Mouse (Mus musculus) cerebellum, adult 2 months (tissue): ENCODE data around the gene Gm2897. TPM values are rescaled to one million over a fixed set of nuclear protein-coding genes. Genes with fewer than 3 reads are reported as not detected.
A peak's percentile ranks its signal among the peaks of the same experiment; 100 is the strongest.
"Not testable (repeated sequence)": the region's sequence is repeated elsewhere in the genome, so short reads cannot be mapped to it uniquely, and the experiment has no call there.

Source experiments
- DNase-seq, 2 experiments: peaks; one replicate each; pipeline ENCODE4 v3.0.0; 2021
- H3K27ac ChIP-seq: fragments of 200-500 bp; 2 replicates; pipeline ENCODE4 v1.5.1; 2012; ENCODE audit warnings: low read length, control low read depth, inconsistent platforms; ENCODE audit not compliant: insufficient read depth
- H3K27me3 ChIP-seq: fragments of 200-500 bp; 2 replicates; pipeline ENCODE4 v1.6.1; 2012; ENCODE audit warnings: inconsistent platforms, mild to moderate bottlenecking, low read length, moderate library complexity; ENCODE audit not compliant: control insufficient read depth, insufficient read depth
- H3K4me1 ChIP-seq: fragments of 200-500 bp; 2 replicates; pipeline ENCODE4 v1.6.1; 2011; ENCODE audit warnings: low read length; ENCODE audit not compliant: control insufficient read depth, insufficient read depth
- H3K4me3 ChIP-seq: fragments of 200-500 bp; replicated peaks from 2 replicates; pipeline ENCODE3; 2011; ENCODE audit warnings: mild to moderate bottlenecking, low read depth, low read length, control low read depth; ENCODE audit not compliant: insufficient read depth
- WGBS: fragments of 180-500 bp; shearing (Covaris S2); methylation state at CpG from one replicate; pipeline ENCODE4 v1.1.7; 2018; 5-methylcytosine and 5-hydroxymethylcytosine counted together
- polyA plus RNA-seq: library from polyadenylated mRNA; depleted of rRNA; stranded (reverse); fragments of >200 nt; gene quantifications from 2 replicates; pipeline ENCODE4 v1.2.3, GENCODE M21; 2012; rRNA removed

Gene Gm2897
- polyA plus RNA-seq, result 2.3 and 2.6 TPM in 2 replicates

GRCm38 (mm10) chr14:3048727-3049512, at the start of gene Gm2897:
Gene Gm2897 (plus strand): TSS chr14:3049285.
- not testable (repeated sequence) for H3K4me1 ChIP-seq, H3K4me3 ChIP-seq, H3K27ac ChIP-seq, H3K27me3 ChIP-seq
- peak; percentile 18 to 42 for DNase-seq
- 1% methylated on average over 26 of the region's 40 CpGs for WGBS

GRCm38 (mm10) chr14:3029702-3030101, 19.4 kb upstream of the Gm2897 start, which contains the start of gene Gm2888:
Gene Gm2888 (plus strand): TSS chr14:3030002.
- not testable (repeated sequence) for H3K27ac ChIP-seq, H3K27me3 ChIP-seq, DNase-seq, H3K4me3 ChIP-seq, H3K4me1 ChIP-seq
- 79% methylated on average over 3 of the region's 3 CpGs for whole genome bisulfite sequencing

DNA sequence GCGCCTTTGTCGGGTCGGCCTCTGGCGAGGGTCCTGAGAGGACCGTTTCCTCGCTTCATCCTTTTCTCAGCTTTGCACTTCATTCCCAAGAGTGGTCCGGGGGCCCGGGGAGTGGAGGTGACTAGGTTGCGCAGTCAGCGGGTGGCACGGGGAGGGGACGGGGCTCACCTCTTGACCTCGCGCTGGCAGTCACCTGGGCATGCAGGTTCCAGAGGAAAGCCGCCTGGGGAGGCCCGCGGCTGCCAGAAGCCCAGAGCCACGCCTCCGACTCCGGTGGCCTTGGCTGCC, 372 bp downstream of the Gm2897 start:
- 3% methylated on average over 19 of the region's 20 CpGs for WGBS
- peak in 1 of 2 experiments; percentile 12 for DNase-seq
- H3K4me3 ChIP-seq, H3K27me3 ChIP-seq, H3K4me1 ChIP-seq, H3K27ac ChIP-seq: not testable (repeated sequence)

DNA sequence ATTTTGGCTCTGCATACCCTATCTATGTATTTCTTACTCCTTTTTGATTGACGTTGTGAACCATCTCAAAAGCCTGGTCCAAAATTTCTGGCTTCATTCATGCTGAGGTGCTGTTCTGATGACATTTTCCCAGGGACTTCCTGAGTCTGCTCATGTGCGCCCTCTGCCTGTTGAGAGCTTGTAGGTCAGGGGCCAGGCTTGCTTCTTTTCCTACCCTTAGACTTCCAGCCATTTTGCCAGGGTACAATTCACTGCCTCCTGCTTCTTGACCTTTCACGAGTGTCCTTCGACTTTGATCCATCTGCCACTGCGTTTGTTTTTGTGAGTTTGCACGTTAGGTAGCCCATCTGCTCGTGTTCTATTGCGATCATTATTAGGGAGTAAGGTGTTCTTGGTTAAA, 1.0 kb downstream of the Gm2897 start:
- not testable (repeated sequence) for H3K4me3 ChIP-seq, H3K27ac ChIP-seq, H3K27me3 ChIP-seq, H3K4me1 ChIP-seq
- peak; percentile 24 to 29 for DNase-seq
- 9% methylated on average over 7 of the region's 8 CpGs for WGBS

DNA sequence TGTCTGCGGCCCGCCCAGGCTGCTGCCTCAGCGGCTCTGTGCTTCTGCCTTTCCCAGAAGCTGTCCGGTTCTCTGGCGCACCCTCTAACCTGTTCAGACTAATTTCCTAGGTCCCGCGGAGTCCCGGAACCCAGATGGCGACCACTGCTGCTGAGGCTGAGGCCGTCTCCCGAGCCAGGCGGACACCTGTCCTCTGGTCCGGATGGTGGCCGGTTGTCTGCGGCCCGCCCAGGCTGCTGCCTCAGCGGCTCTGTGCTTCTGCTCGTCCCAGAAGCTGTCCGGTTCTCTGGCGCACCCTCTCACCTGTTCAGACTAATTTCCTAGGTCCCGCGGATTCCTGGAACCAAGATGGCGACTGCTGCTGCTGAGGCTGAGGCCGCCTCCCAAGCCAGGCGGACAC, 67.0 kb downstream of the Gm2897 start:
- H3K27me3 ChIP-seq, H3K27ac ChIP-seq, H3K4me1 ChIP-seq, H3K4me3 ChIP-seq: not testable (repeated sequence)
- peak; percentile 10 to 21 for DNase-seq
- 96% methylated on average over 23 of the region's 25 CpGs for WGBS

Other genes starting within 250 kb of the Gm2897 start
- not detected in 2 replicates for gene Gm2888, start 19.3 kb upstream of the Gm2897 start, polyA plus RNA-seq
- not detected in 2 replicates for gene Gm10340, start 84.7 kb downstream of the Gm2897 start, polyA plus RNA-seq
- 0.33 and 0.49 TPM in 2 replicates for gene Gm5795, start 139.0 kb downstream of the Gm2897 start, polyA plus RNA-seq
- 7.8 and 9.7 TPM in 2 replicates for gene D830030K20Rik, start 159.2 kb downstream of the Gm2897 start, polyA plus RNA-seq